Mouse (Mus musculus) stomach, postnatal 0 days (tissue): ENCODE data around the gene Gatad2b.

ENCODE experiments used
- CTCF ChIP-seq: IDR thresholded peaks from 2 replicates; pipeline ENCODE4 v1.5.1; 2016; ENCODE audit warnings: antibody characterized with exemption, low read depth, mild to moderate bottlenecking, moderate library complexity
- EP300 ChIP-seq: optimal IDR thresholded peaks from 2 replicates; pipeline ENCODE3; 2016; ENCODE audit warnings: antibody characterized with exemption

- TF ChIP-seq CTCF (no peak), EP300 (no peak)
Measured at GRCm38 (mm10) chr3:90391004-90391403, 98.0 kb downstream of the Gatad2b start.
